Mouse (Mus musculus) gastrocnemius, postnatal 36 days (tissue): ENCODE data around the gene Klhl23. TPM values are rescaled to one million over a fixed set of nuclear protein-coding genes. Genes with fewer than 3 reads are reported as not detected.
"Not testable (repeated sequence)": the region's sequence is repeated elsewhere in the genome, so short reads cannot be mapped to it uniquely, and the experiment has no call there.

Experiments
- DNase-seq, 2 experiments: peaks; one replicate each; pipeline ENCODE4 v3.0.0; 2022
- intact Hi-C: fragments of 180-260 bp; cut with DNase I; formaldehyde crosslinking; loops from one replicate; pipeline ENCODE4 v1.15.1; 2025
- long read RNA-seq, 2 experiments: library from polyadenylated mRNA; stranded (forward); transcript quantifications; one replicate each; pipeline ENCODE4 v2.0.0; 2021
- total RNA-seq, 2 experiments: library from RNA; stranded (reverse); gene quantifications; 2 replicates each; pipeline ENCODE4 v1.2.3; 2021

Gene Klhl23
- 10 to 100 TPM; 15.0 to 18.2 TPM for total RNA-seq
- long read RNA-seq, experiment 1, full-length matches to known transcripts: 4 of 16 reads
- long read RNA-seq, experiment 1, partial matches to known transcripts: 8 of 16 reads
- long read RNA-seq, experiment 1, other reads (novel, unspliced or antisense): 4 of 16 reads
- long read RNA-seq, experiment 2, full-length matches to known transcripts: 1 of 11 reads
- long read RNA-seq, experiment 2, partial matches to known transcripts: 4 of 11 reads
- long read RNA-seq, experiment 2, other reads (novel, unspliced or antisense): 6 of 11 reads

- intact Hi-C loops: no loop called here
- DNase-seq: no peak
These were observed at the start of gene Klhl23 for GRCm38 (mm10) chr2:69821711-69822110. Gene Klhl23 (plus strand): TSS chr2:69821944.

DNA sequence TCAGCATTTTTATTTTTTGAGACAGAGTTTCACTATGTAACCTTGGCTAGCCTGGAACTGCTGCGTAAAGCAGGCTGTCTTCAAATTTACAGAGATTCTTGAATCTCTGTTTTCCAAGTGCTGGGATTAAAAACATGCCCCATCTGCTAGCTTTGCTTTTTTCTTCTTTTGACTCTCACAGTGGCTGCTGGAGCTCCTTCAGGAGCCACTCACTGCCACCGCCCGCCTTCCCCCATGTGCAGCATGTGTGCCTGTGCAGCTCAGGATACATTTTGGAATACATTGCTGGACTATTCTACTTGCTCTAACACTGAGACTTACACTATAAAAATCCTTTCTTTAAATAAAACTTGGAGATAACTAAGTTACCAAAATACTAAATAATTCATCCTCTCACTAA lies 48.4 kb upstream of the Klhl23 start:
- no peak for DNase-seq
- intact Hi-C loops: no loop called here

DNA sequence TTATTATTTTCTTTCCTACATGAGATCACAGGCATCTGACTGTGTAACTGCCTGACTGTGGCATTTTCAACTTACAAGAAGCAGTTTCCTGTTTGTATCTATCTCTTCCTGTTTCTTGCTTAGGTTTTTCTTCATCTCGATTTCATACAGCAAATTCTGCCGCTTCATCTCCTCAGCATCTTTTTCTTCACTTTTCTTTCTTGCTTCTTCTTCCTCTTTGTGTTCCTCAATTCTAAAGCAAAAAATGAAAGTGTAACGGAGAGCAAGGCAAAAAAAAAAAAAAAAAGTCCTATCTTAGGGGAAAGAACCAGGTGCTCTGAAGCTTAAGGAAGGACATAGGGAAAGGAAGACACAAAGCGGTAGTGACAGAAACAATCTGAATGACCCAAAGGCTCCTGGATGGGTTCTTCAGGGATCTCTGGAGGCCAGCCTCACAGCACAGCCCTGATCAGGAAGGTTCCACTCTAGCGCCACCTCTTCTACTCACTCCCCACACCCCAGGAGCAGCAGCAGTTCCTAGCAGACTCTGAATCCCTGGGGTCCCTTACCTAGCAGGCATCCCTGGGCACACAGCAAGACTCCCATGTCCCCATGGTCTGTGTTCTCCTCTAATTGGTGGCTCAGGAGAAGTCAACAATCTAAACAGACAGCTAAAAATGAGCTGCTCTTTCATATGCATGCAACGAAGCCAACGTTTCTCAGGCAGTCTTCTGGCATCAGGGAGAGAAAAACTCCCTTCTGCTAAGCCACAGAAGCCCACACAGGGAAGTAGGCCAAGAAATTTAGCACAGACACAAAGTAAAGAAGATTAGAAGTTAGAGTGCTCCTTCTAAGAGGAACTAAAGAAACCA lies 43.5 kb upstream of the Klhl23 start:
- DNase-seq: no peak
- intact Hi-C loops: loop anchor here (5.0 kb wide), 1 partner anchor 141 kb away; no protein-coding TSS in a partner anchor

GRCm38 (mm10) chr2:69778836-69779177 lies 42.9 kb upstream of the Klhl23 start:
- intact Hi-C loops: loop anchor here (5.0 kb wide), 1 partner anchor 142 kb away; no protein-coding TSS in a partner anchor
- no peak for DNase-seq

- intact Hi-C loops: loop anchor here (5.0 kb wide), 1 partner anchor 157 kb away; no protein-coding TSS in a partner anchor
- DNase-seq: no peak
These were observed 32.8 kb upstream of the Klhl23 start for GRCm38 (mm10) chr2:69788974-69789373.

GRCm38 (mm10) chr2:69789429-69790069 lies 32.2 kb upstream of the Klhl23 start, which contains the start of the genes Ccdc173 and Phospho2:
Gene Ccdc173 (minus strand): TSS chr2:69789575.
Gene Phospho2 (plus strand): TSS chr2:69789623.
- intact Hi-C loops: loop anchor here (5.0 kb wide), 1 partner anchor 157 kb away; no protein-coding TSS in a partner anchor

GRCm38 (mm10) chr2:69790285-69790684 lies 31.5 kb upstream of the Klhl23 start:
- peak; percentile 73 to 81 for DNase-seq
- intact Hi-C loops: no loop called here

More at GRCm38 (mm10) chr2:69789429-69790069, 32.2 kb upstream of the Klhl23 start, which contains the start of the genes Ccdc173 and Phospho2:
- DNase-seq: peak; percentile 92 to 99

DNA sequence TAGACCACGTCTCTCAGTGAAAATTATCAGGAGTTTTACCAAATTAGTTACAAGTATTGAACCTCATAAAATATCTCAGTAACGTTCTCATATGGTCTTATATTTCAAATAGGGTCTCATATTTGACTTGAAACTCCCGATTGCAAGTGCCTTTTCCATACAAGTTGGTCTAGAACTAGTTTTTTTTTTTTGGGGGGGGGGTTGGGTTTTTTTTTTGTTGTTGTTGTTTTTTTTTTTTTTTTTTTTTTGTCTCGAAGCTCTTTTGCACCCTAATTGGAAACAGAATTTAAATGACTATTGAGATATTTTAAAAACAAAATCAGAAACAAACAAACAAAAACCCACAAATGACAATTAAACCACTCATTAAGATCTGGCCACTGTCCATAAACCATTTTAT lies 31.0 kb upstream of the Klhl23 start:
- intact Hi-C loops: no loop called here
- DNase-seq: no peak

GRCm38 (mm10) chr2:69802911-69803312 lies 18.8 kb upstream of the Klhl23 start:
- DNase-seq: peak; percentile 47 to 61
- intact Hi-C loops: loop anchor here (5.0 kb wide), 1 partner anchor 149 kb away; no protein-coding TSS in a partner anchor

DNA sequence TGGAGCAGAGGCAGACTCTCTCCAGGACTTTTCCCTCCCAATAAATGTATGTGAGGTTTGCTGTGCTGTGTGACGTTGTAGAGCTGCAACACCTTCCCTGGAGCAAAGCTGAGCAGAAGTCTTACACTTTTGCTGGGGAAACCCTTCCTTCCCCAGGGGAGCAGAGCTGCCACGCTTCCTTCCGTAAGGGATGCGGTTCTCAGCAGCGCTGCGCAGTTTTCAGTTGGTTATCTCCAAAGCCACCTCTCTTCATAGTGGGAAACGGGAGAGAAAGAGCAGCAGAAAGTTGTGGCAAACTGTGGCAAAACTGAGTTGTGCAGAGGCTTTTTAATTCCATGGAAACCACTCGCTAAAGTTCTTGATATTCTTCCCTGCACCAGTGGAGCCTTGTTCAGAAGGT lies 18.0 kb upstream of the Klhl23 start:
- intact Hi-C loops: loop anchor here (5.0 kb wide), 1 partner anchor 149 kb away; no protein-coding TSS in a partner anchor
- no peak for DNase-seq

DNA sequence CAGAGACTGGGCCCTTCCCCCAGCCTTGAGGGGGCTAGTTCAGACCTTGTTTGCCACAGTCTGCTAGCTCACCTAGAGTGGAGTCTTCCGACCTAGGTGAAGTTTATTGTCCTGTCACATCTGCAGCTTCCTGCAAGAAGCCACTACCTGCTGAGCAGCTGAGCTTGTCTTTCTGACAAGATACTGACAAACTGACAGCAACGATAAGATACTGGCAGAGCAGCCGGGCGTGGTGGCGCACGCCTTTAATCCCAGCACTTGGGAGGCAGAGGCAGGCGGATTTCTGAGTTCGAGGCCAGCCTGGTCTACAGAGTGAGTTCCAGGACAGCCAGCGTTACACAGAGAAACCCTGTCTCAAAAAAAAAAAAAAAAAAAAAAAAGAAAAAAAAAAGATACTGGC lies 17.1 kb upstream of the Klhl23 start:
- DNase-seq: not testable (repeated sequence)
- intact Hi-C loops: loop anchor here (5.0 kb wide), 1 partner anchor 148 kb away; no protein-coding TSS in a partner anchor

GRCm38 (mm10) chr2:69810169-69810568 lies 11.6 kb upstream of the Klhl23 start:
- intact Hi-C loops: no loop called here

GRCm38 (mm10) chr2:69811349-69811748 lies 10.4 kb upstream of the Klhl23 start:
- DNase-seq, intact Hi-C loops: not testable (repeated sequence)

More at GRCm38 (mm10) chr2:69810169-69810568, 11.6 kb upstream of the Klhl23 start:
- no peak for DNase-seq

GRCm38 (mm10) chr2:69816575-69816974 lies 5.2 kb upstream of the Klhl23 start:
- intact Hi-C loops: no loop called here

GRCm38 (mm10) chr2:69818350-69819085 lies 3.2 kb upstream of the Klhl23 start:
- DNase-seq: no peak
- intact Hi-C loops: no loop called here

More at GRCm38 (mm10) chr2:69816575-69816974, 5.2 kb upstream of the Klhl23 start:
- no peak for DNase-seq

DNA sequence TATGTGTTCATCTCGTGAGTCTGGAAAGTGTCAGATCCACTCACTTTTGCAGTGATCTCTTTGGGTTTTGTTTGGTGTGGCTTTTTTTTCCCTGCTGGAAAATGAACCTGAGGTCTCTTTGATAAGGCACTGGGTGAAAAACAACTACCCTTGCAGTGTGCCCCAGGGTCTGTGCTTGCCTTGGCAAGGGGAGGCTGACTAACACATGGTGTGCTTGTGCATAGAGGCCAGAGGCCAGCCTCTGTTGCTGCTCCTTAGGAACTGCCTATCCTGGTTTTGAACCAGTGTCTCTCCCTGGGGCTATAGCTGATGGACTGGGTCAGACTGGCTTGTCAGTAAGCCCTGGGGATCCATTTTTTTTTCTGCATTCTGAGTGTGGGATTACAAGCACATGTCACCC lies 1.5 kb upstream of the Klhl23 start:
- intact Hi-C loops: no loop called here
- DNase-seq: no peak

DNA sequence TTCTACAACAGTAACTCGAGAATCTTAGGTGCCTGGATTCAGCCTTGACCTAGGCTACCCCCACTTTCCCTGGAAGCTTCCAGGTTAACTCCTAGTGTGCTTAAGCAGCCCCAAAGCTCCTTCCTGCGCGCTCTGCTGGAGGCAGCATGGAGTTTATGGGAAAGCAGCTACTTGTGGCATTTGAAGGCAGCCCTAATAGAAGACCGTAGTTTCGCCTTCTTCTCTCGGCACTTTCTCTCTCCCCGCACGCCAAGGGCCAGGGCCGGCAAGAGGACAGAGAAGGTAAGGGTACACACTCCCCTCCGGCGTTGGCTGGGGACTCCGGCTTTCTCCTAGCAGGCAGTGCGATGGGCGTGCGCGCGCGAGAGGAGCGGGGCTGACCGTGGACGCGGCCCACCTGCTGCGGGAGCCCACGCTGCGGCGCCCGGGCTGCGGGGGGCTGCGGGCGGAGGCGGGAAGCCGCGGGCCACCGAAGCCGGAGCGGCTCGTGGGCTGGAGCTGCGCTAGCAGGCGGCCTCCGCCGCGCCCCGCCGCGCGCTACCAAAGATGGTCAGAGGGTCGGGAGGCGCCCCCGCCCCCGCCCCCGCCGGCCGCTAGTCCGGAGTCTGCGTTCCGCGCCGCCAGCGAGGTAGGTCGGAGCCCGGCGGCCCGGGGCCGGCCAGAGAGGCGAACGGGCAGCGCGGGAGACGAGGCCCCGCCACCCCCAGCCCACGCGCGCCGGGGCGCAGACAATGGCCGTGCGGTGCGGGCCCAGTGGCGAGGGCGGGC lies 801 bp downstream of the Klhl23 start:
- DNase-seq: peak in 1 of 2 experiments; percentile 21
- intact Hi-C loops: no loop called here

- intact Hi-C loops: no loop called here
- DNase-seq: no peak
These were observed 1.5 kb downstream of the Klhl23 start for GRCm38 (mm10) chr2:69823129-69823677.

DNA sequence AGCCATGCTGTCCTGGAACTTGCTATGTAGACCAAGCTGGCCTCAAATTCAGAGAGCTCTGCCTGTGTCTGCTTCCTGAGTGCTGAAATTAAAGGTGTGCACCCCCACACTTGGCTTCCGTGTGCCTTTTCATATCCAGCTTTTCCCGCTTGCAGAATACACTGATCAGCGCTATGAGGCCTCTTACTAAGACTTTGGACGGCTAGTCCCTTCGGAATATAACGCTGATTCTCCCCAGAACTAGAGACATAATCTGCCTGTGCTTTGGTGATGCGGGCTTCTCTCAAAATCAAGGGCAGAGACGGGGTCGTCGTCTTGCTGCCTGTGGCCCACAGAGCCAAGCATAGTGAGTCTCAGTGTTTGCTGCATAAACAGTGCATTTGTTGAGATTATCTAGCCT lies 4.2 kb downstream of the Klhl23 start:
- intact Hi-C loops: no loop called here
- no peak for DNase-seq
